ENCODE assay signal across 9 mouse cellular contexts in genomic region chr11:100287024-100287423, GRCm38 (mm10). TPM values are rescaled to one million over a fixed set of nuclear protein-coding genes. Genes with fewer than 3 reads are reported as not detected.
DNase-seq lines count a peak whose midpoint lies in the region; ATAC-seq lines count a peak whose summit lies in the region.
"Had no signal": no experiment of that assay in that cellular context is flagged by ENCODE, and none has a peak within 500 bp of the region (broad histone marks: within the 10 kb centered on the region; RNA-seq: fewer than 3 reads in every experiment).

No protein-coding gene starts in this region.

- H3K9ac ChIP-seq in limb, embryonic 15.5 days = 0 out of 2 replicates have a peak overlapping the region, but pooled peaks have one; percentile 1

- no peak overlapping the region for H3K4me3 ChIP-seq in limb, embryonic 15.5 days
- H3K4me3 ChIP-seq: left cerebral cortex, adult 2 months had no signal

- no peaks in the 10 kb centered on the region for H3K36me3 ChIP-seq in limb, embryonic 15.5 days

- 27% methylated on average over 10 of the region's 10 CpGs for WGBS in limb, embryonic 15.5 days

- H3K4me1 ChIP-seq in limb, embryonic 15.5 days = peaks cover 41% of the 10 kb centered on the region

- no peak overlapping the region for H3K4me2 ChIP-seq in limb, embryonic 15.5 days

- ATAC-seq in limb, embryonic 15.5 days (ENCODE audit: insufficient number of reproducible peaks, low FRiP score, low TSS enrichment, low read depth) = peak; percentile 46

- peak overlapping the region; percentile 86 for H3K27ac ChIP-seq in limb, embryonic 15.5 days
- H3K27ac ChIP-seq: left cerebral cortex, adult 2 months had no signal

- no peaks in the 10 kb centered on the region for H3K9me3 ChIP-seq in limb, embryonic 15.5 days

- peak; percentile 60 for DNase-seq in right cerebral cortex, postnatal 25 days
- no peak for DNase-seq in right cerebral cortex, adult 2 months (ENCODE audit: low spot score in 2 of 2)
- DNase-seq in gastrocnemius, adult 8-10 months (ENCODE audit: low spot score in 2 of 2) = peak; percentile 34 to 57
- peak; percentile 93 for DNase-seq in urinary bladder, postnatal 14 days (ENCODE audit: low spot score)
- no peak for DNase-seq in thymus, postnatal 4 days
- no peak for DNase-seq in frontal cortex, postnatal 36 days (ENCODE audit: low spot score in 2 of 2)
- no peak for DNase-seq in spleen, adult 18-20 months

- H3K27me3 ChIP-seq in limb, embryonic 15.5 days = no peaks in the 10 kb centered on the region

RNA-seq across cellular contexts. Expression of gene Krt42, which starts 17.4 kb away (rescaled TPM):
- not detected for total RNA-seq in gastrocnemius, adult 8-10 months (2022)
- 0.15 TPM in 1 of 2 replicates, not detected in the other for polyA plus RNA-seq in limb, embryonic 15.5 days (2015; fragmentation: Nextera tagmentation; extraction: Ambion mirVana)
- total RNA-seq: left cerebral cortex, adult 2 months had no signal

RNA-seq across cellular contexts. Expression of gene Krt17, which starts 26.2 kb away (rescaled TPM):
- total RNA-seq in gastrocnemius, adult 8-10 months (2022) = not detected
- 264 and 267 TPM in 2 replicates for polyA plus RNA-seq in limb, embryonic 15.5 days (2015; fragmentation: Nextera tagmentation; extraction: Ambion mirVana)
- total RNA-seq: left cerebral cortex, adult 2 months had no signal

RNA-seq across cellular contexts. Expression of gene Eif1, which starts 32.7 kb away (rescaled TPM):
- total RNA-seq in gastrocnemius, adult 8-10 months (2022) = 1,000 to 10,000 TPM; 1,612 to 1,857 (median 1,692) TPM
- 1,535 and 1,764 TPM in 2 replicates for polyA plus RNA-seq in limb, embryonic 15.5 days (2015; fragmentation: Nextera tagmentation; extraction: Ambion mirVana)

RNA-seq across cellular contexts. Expression of gene Krt16, which starts 38.3 kb away (rescaled TPM):
- not detected for total RNA-seq in gastrocnemius, adult 8-10 months (2022)
- polyA plus RNA-seq in limb, embryonic 15.5 days (2015; fragmentation: Nextera tagmentation; extraction: Ambion mirVana) = 11.7 and 16.2 TPM in 2 replicates
- total RNA-seq: left cerebral cortex, adult 2 months had no signal

RNA-seq across cellular contexts. Expression of gene Gast, which starts 47.2 kb away (rescaled TPM):
- not detected for total RNA-seq in gastrocnemius, adult 8-10 months (2022)
- polyA plus RNA-seq in limb, embryonic 15.5 days (2015; fragmentation: Nextera tagmentation; extraction: Ambion mirVana) = 3.1 and 4.0 TPM in 2 replicates
- total RNA-seq: left cerebral cortex, adult 2 months had no signal

Comparison
In these comparisons a context has a peak if more than half of its experiments do, and no peak if none do; other contexts are left out.
1. DNase-seq: peak in right cerebral cortex, postnatal 25 days (single experiment), gastrocnemius, adult 8-10 months (2 of 2) and urinary bladder, postnatal 14 days (single experiment); none in right cerebral cortex, adult 2 months (0 of 2), thymus, postnatal 4 days (single experiment), frontal cortex, postnatal 36 days (0 of 2) and spleen, adult 18-20 months (0 of 2).